Mouse (Mus musculus): Measurements from ENCODE around the gene Kansl1.

DNA sequence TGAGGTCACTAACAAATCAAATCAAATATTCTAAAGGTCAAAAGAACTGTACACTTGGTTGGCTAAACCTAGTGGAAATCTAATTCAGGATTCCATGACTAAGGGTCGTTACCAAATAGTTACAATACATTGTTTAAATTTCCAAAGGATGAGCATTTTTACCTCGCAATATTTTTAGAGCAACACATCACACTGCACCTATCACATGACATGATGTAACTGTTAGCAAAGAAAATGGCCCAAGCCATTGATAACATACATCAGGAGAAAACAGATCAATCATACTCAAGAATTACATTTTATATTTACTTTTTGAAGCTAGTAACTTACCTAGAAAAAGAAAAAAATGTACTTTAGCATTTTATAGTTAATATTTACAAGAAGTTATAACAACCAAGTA is 29.0 kb downstream of the Kansl1 start:
- no peak for TF ChIP-seq CTCF (IDR thresholded peaks at IDR 0.05; ENCODE audit: low read depth)
- no peak for TF ChIP-seq EP300 (IDR thresholded peaks at IDR 0.05; ENCODE audit: low read depth)

All from liver, postnatal 0 days (tissue).